8 mouse cellular contexts compared by ENCODE assay signal in genomic region chr13:21169121-21169656, GRCm38 (mm10). TPM values are rescaled to one million over a fixed set of nuclear protein-coding genes. Genes with fewer than 3 reads are reported as not detected.
DNase-seq lines count a peak whose midpoint lies in the region; ATAC-seq and TF ChIP-seq lines count a peak whose summit lies in the region.
"Had no signal": no experiment of that assay in that cellular context is flagged by ENCODE, and none has a peak within 500 bp of the region (broad histone marks: within the 10 kb centered on the region; RNA-seq: fewer than 3 reads in every experiment).

No protein-coding gene starts in this region.

- no peak for ATAC-seq in embryonic facial prominence, embryonic 15.5 days (ENCODE audit: insufficient number of reproducible peaks, low FRiP score, low TSS enrichment, low read depth)
- ATAC-seq in intestine, embryonic 15.5 days: no peak

- H3K4me2 ChIP-seq in embryonic facial prominence, embryonic 15.5 days (replicated peaks): peak overlapping the region; percentile 87
- peak overlapping the region; percentile 72 for H3K4me2 ChIP-seq in intestine, embryonic 15.5 days (replicated peaks)

- TF ChIP-seq CTCF in spleen, adult 2 months (IDR thresholded peaks at IDR 0.05; ENCODE audit: extremely low read depth, insufficient read depth, insufficient read length, insufficient replicate concordance): no peak

- no peaks in the 10 kb centered on the region for H3K27me3 ChIP-seq in spleen, adult 2 months (ENCODE audit: control insufficient read depth, insufficient read depth, low read length)
- H3K27me3 ChIP-seq in embryonic facial prominence, embryonic 15.5 days: no peaks in the 10 kb centered on the region
- H3K27me3 ChIP-seq in intestine, embryonic 15.5 days (replicated peaks): no peaks in the 10 kb centered on the region

- DNase-seq in spleen, adult 2 months (ENCODE audit: low read depth in 1 of 2, low spot score in 2 of 2): no peak
- DNase-seq in spleen, postnatal 36 days (ENCODE audit: low spot score in 2 of 2): no peak
- peak; percentile 54 for DNase-seq in naive thymus-derived CD4-positive, alpha-beta T cell, adult 2 months (ENCODE audit: low read depth)
- no peak for DNase-seq in retina, embryonic 14.5 days (ENCODE audit: low spot score)
- no peak for DNase-seq in ovary, postnatal 14 days (ENCODE audit: low spot score)

- H3K36me3 ChIP-seq in spleen, adult 2 months (ENCODE audit: control insufficient read depth, insufficient read depth, low read length): no peaks in the 10 kb centered on the region
- no peaks in the 10 kb centered on the region for H3K36me3 ChIP-seq in embryonic facial prominence, embryonic 15.5 days
- H3K36me3 ChIP-seq in intestine, embryonic 15.5 days: no peaks in the 10 kb centered on the region

- no peak for TF ChIP-seq POLR2A in spleen, adult 2 months (IDR thresholded peaks at IDR 0.05; ENCODE audit: low read depth, low read length)

- no peaks in the 10 kb centered on the region for H3K9me3 ChIP-seq in embryonic facial prominence, embryonic 15.5 days (replicated peaks)
- no peaks in the 10 kb centered on the region for H3K9me3 ChIP-seq in intestine, embryonic 15.5 days

- H3K27ac ChIP-seq in spleen, adult 2 months (ENCODE audit: insufficient read depth, low read length): no peak overlapping the region
- no peak overlapping the region; the same call in 1 of the 2 replicates for H3K27ac ChIP-seq in embryonic facial prominence, embryonic 15.5 days (replicated peaks)
- H3K27ac ChIP-seq in intestine, embryonic 15.5 days: no peak overlapping the region

- H3K4me1 ChIP-seq in spleen, adult 2 months (ENCODE audit: control insufficient read depth, insufficient read depth, insufficient read length): peaks cover 2% of the 10 kb centered on the region; the same call in 1 of the 2 replicates
- peaks cover 12% of the 10 kb centered on the region for H3K4me1 ChIP-seq in embryonic facial prominence, embryonic 15.5 days
- peaks cover 4% of the 10 kb centered on the region; the same call in 1 of the 2 replicates for H3K4me1 ChIP-seq in intestine, embryonic 15.5 days (replicated peaks)

- H3K9ac ChIP-seq in embryonic facial prominence, embryonic 15.5 days: 0 out of 2 replicates have a peak overlapping the region, but pooled peaks have one; percentile 9
- H3K9ac ChIP-seq in intestine, embryonic 15.5 days: no peak overlapping the region

- H3K4me3 ChIP-seq in spleen, adult 2 months (ENCODE audit: extremely low read depth, insufficient read depth, insufficient read length): peak overlapping the region; percentile 67
- H3K4me3 ChIP-seq in embryonic facial prominence, embryonic 15.5 days (replicated peaks): peak overlapping the region; percentile 58
- H3K4me3 ChIP-seq in intestine, embryonic 15.5 days (replicated peaks): peak overlapping the region; percentile 51

- WGBS in spleen, adult 2 months: under 1% methylated on average over 14 of the region's 14 CpGs
- WGBS in embryonic facial prominence, embryonic 15.5 days: 2% methylated on average over 14 of the region's 14 CpGs
- 3% methylated on average over 14 of the region's 14 CpGs for WGBS in intestine, embryonic 15.5 days

RNA-seq across cellular contexts. Expression of gene Trim27, which starts 10.1 kb away (rescaled TPM):
- polyA plus RNA-seq in spleen, adult 2 months (2012; rRNA removed): 63.9 and 82.1 TPM in 2 replicates
- polyA plus RNA-seq in embryonic facial prominence, embryonic 15.5 days (2015; fragmentation: Nextera tagmentation; extraction: Ambion mirVana): 122 and 125 TPM in 2 replicates
- polyA plus RNA-seq in intestine, embryonic 15.5 days (2015; fragmentation: Nextera tagmentation; extraction: Ambion mirVana): 155 and 156 TPM in 2 replicates

RNA-seq across cellular contexts. Expression of gene Olfr1368, which starts 23.5 kb away (rescaled TPM):
- polyA plus RNA-seq in spleen, adult 2 months (2012; rRNA removed): not detected in 2 replicates
- polyA plus RNA-seq in embryonic facial prominence, embryonic 15.5 days (2015; fragmentation: Nextera tagmentation; extraction: Ambion mirVana): not detected in 2 replicates
- polyA plus RNA-seq in intestine, embryonic 15.5 days (2015; fragmentation: Nextera tagmentation; extraction: Ambion mirVana): not detected in 2 replicates
- polyA plus RNA-seq: frontal cortex, adult 2 months had no signal

RNA-seq across cellular contexts. Expression of gene Olfr263, which starts 39.8 kb away (rescaled TPM):
- not detected in 2 replicates for polyA plus RNA-seq in spleen, adult 2 months (2012; rRNA removed)
- not detected in 2 replicates for polyA plus RNA-seq in embryonic facial prominence, embryonic 15.5 days (2015; fragmentation: Nextera tagmentation; extraction: Ambion mirVana)
- polyA plus RNA-seq in intestine, embryonic 15.5 days (2015; fragmentation: Nextera tagmentation; extraction: Ambion mirVana): not detected in 2 replicates
- polyA plus RNA-seq: frontal cortex, adult 2 months had no signal

RNA-seq across cellular contexts. Expression of gene Olfr1369-ps1, which starts 57.9 kb away (rescaled TPM):
- polyA plus RNA-seq in spleen, adult 2 months (2012; rRNA removed): not detected in 2 replicates
- polyA plus RNA-seq in embryonic facial prominence, embryonic 15.5 days (2015; fragmentation: Nextera tagmentation; extraction: Ambion mirVana): 0.04 TPM in 1 of 2 replicates, not detected in the other
- 0.05 TPM in 1 of 2 replicates, not detected in the other for polyA plus RNA-seq in intestine, embryonic 15.5 days (2015; fragmentation: Nextera tagmentation; extraction: Ambion mirVana)
- polyA plus RNA-seq: frontal cortex, adult 2 months had no signal
